ENCODE assay signal across 10 mouse cellular contexts in genomic region chr1:91415311-91415710, GRCm38 (mm10). TPM values are rescaled to one million over a fixed set of nuclear protein-coding genes. Genes with fewer than 3 reads are reported as not detected.
DNase-seq lines count a peak whose midpoint lies in the region; ATAC-seq and TF ChIP-seq lines count a peak whose summit lies in the region.
"Had no signal": no experiment of that assay in that cellular context is flagged by ENCODE, and none has a peak within 500 bp of the region (broad histone marks: within the 10 kb centered on the region; RNA-seq: fewer than 3 reads in every experiment).

No protein-coding gene starts in this region.

- H3K4me2 ChIP-seq in lung, embryonic 14.5 days, result no peak overlapping the region
- H3K4me2 ChIP-seq in forebrain, embryonic 14.5 days (ENCODE audit: low read length), result peak overlapping the region; percentile 88; the same call in 1 of the 2 replicates
- peak overlapping the region; percentile 96; the same call in 1 of the 2 replicates for H3K4me2 ChIP-seq in limb, embryonic 12.5 days
- no peak overlapping the region for H3K4me2 ChIP-seq in stomach, embryonic 16.5 days (ENCODE audit: low read depth, low read length)
- no peak overlapping the region for H3K4me2 ChIP-seq in liver, embryonic 11.5 days

- peak overlapping the region; percentile 56 for H3K9ac ChIP-seq in lung, embryonic 14.5 days
- peak overlapping the region; percentile 93; the same call in 1 of the 2 replicates for H3K9ac ChIP-seq in forebrain, embryonic 14.5 days (ENCODE audit: low read length)
- H3K9ac ChIP-seq in limb, embryonic 12.5 days (replicated peaks), result peak overlapping the region; percentile 84; the same call in 1 of the 2 replicates
- H3K9ac ChIP-seq in stomach, embryonic 16.5 days (ENCODE audit: low read length), result peak overlapping the region; percentile 68; the same call in 1 of the 2 replicates
- H3K9ac ChIP-seq in liver, embryonic 11.5 days (ENCODE audit: low read depth, low read length), result no peak overlapping the region

- H3K4me3 ChIP-seq in lung, embryonic 14.5 days (ENCODE audit: low read depth, low read length), result no peak overlapping the region
- H3K4me3 ChIP-seq in forebrain, embryonic 14.5 days (ENCODE audit: low read depth, low read length), result no peak overlapping the region
- H3K4me3 ChIP-seq in limb, embryonic 12.5 days (replicated peaks), result no peak overlapping the region
- H3K4me3 ChIP-seq in stomach, embryonic 16.5 days (replicated peaks; ENCODE audit: low read length), result no peak overlapping the region
- H3K4me3 ChIP-seq in liver, embryonic 11.5 days (ENCODE audit: low read depth, low read length), result no peak overlapping the region

- H3K27ac ChIP-seq in lung, embryonic 14.5 days (ENCODE audit: low read depth), result peak overlapping the region; percentile 85; the same call in 1 of the 2 replicates
- peak overlapping the region; percentile 97 for H3K27ac ChIP-seq in forebrain, embryonic 14.5 days (ENCODE audit: low read depth, low read length)
- H3K27ac ChIP-seq in limb, embryonic 12.5 days, result peak overlapping the region; percentile 96
- peak overlapping the region; percentile 83 for H3K27ac ChIP-seq in stomach, embryonic 16.5 days (ENCODE audit: low read length)
- H3K27ac ChIP-seq in liver, embryonic 11.5 days (ENCODE audit: low read depth, low read length), result no peak overlapping the region

- H3K36me3 ChIP-seq in lung, embryonic 14.5 days (ENCODE audit: insufficient read depth), result peaks cover 17% of the 10 kb centered on the region
- 0 out of 2 replicates have a peak, but pooled peaks cover 7% of the 10 kb centered on the region for H3K36me3 ChIP-seq in forebrain, embryonic 14.5 days (ENCODE audit: control insufficient read depth, insufficient read depth, low read length)
- H3K36me3 ChIP-seq in limb, embryonic 12.5 days, result 0 out of 2 replicates have a peak, but pooled peaks cover 8% of the 10 kb centered on the region
- H3K36me3 ChIP-seq in stomach, embryonic 16.5 days (ENCODE audit: control insufficient read depth, insufficient read depth, low read length), result no peaks in the 10 kb centered on the region
- no peaks in the 10 kb centered on the region for H3K36me3 ChIP-seq in liver, embryonic 11.5 days (ENCODE audit: control insufficient read depth, insufficient read depth, low read length)

- no peak for DNase-seq in lung, embryonic 14.5 days
- no peak for DNase-seq in lung, postnatal 14 days
- peak; percentile 60 for DNase-seq in forebrain, embryonic 14.5 days (ENCODE audit: low spot score)
- no peak for DNase-seq in ovary, postnatal 14 days (ENCODE audit: low spot score)
- DNase-seq in liver, embryonic 11.5 days (ENCODE audit: low spot score), result no peak
- DNase-seq: kidney, postnatal 25 days; lung, adult 18-20 months had no signal

- no peak for ATAC-seq in lung, embryonic 14.5 days (ENCODE audit: insufficient read depth)
- no peak for ATAC-seq in forebrain, embryonic 14.5 days
- no peak for ATAC-seq in limb, embryonic 12.5 days (ENCODE audit: insufficient number of reproducible peaks, insufficient read depth, low FRiP score, low TSS enrichment, low read depth)
- no peak for ATAC-seq in stomach, embryonic 16.5 days (ENCODE audit: insufficient read depth, low FRiP score)
- ATAC-seq in liver, embryonic 11.5 days (replicated peaks; ENCODE audit: low FRiP score), result no peak
- ATAC-seq: Patski had no signal

- WGBS in lung, embryonic 14.5 days, result 82% methylated on average over 5 of the region's 5 CpGs
- 37% methylated on average over 5 of the region's 5 CpGs for WGBS in forebrain, embryonic 14.5 days
- 71% methylated on average over 5 of the region's 5 CpGs for WGBS in limb, embryonic 12.5 days
- 78% methylated on average over 5 of the region's 5 CpGs for WGBS in stomach, embryonic 16.5 days
- 82% methylated on average over 5 of the region's 5 CpGs for WGBS in liver, embryonic 11.5 days

- TF ChIP-seq CTCF in lung, embryonic 14.5 days (IDR thresholded peaks at IDR 0.05; ENCODE audit: low read depth), result no peak

- no peaks in the 10 kb centered on the region for H3K27me3 ChIP-seq in lung, embryonic 14.5 days (ENCODE audit: insufficient read depth, low read length)
- no peaks in the 10 kb centered on the region for H3K27me3 ChIP-seq in forebrain, embryonic 14.5 days (replicated peaks; ENCODE audit: control insufficient read depth, insufficient read depth, low read length)
- H3K27me3 ChIP-seq in limb, embryonic 12.5 days, result no peaks in the 10 kb centered on the region
- no peaks in the 10 kb centered on the region for H3K27me3 ChIP-seq in stomach, embryonic 16.5 days (ENCODE audit: control insufficient read depth, insufficient read depth, low read length)
- H3K27me3 ChIP-seq in liver, embryonic 11.5 days (replicated peaks; ENCODE audit: control insufficient read depth, insufficient read depth, low read length), result no peaks in the 10 kb centered on the region
- H3K27me3 ChIP-seq: Patski had no signal

- no peaks in the 10 kb centered on the region for H3K9me3 ChIP-seq in lung, embryonic 14.5 days (ENCODE audit: low read depth, low read length)
- H3K9me3 ChIP-seq in forebrain, embryonic 14.5 days (replicated peaks; ENCODE audit: control insufficient read depth, low read length), result no peaks in the 10 kb centered on the region
- H3K9me3 ChIP-seq in limb, embryonic 12.5 days, result no peaks in the 10 kb centered on the region
- H3K9me3 ChIP-seq in stomach, embryonic 16.5 days (replicated peaks; ENCODE audit: control insufficient read depth, low read length), result no peaks in the 10 kb centered on the region
- no peaks in the 10 kb centered on the region for H3K9me3 ChIP-seq in liver, embryonic 11.5 days (ENCODE audit: control insufficient read depth, low read length)

- peaks cover 18% of the 10 kb centered on the region for H3K4me1 ChIP-seq in lung, embryonic 14.5 days (ENCODE audit: insufficient read depth)
- H3K4me1 ChIP-seq in forebrain, embryonic 14.5 days (ENCODE audit: control insufficient read depth, insufficient read depth, low read length), result peaks cover 33% of the 10 kb centered on the region
- H3K4me1 ChIP-seq in limb, embryonic 12.5 days (replicated peaks), result peaks cover 35% of the 10 kb centered on the region
- peaks cover 26% of the 10 kb centered on the region for H3K4me1 ChIP-seq in stomach, embryonic 16.5 days (ENCODE audit: control insufficient read depth, insufficient read depth, low read length)
- peaks cover 12% of the 10 kb centered on the region for H3K4me1 ChIP-seq in liver, embryonic 11.5 days (replicated peaks; ENCODE audit: control insufficient read depth, insufficient read depth, low read length)

RNA-seq across cellular contexts. Expression of gene Hes6, which starts 1.5 kb away (rescaled TPM):
- 53.7 and 56.4 TPM in 2 replicates for polyA plus RNA-seq in lung, embryonic 14.5 days (2014; fragmentation: Nextera tagmentation; extraction: Ambion mirVana)
- 217 and 240 TPM in 2 replicates for polyA plus RNA-seq in forebrain, embryonic 14.5 days (2014; fragmentation: Nextera tagmentation; extraction: Ambion mirVana)
- 121 and 127 TPM in 2 replicates for polyA plus RNA-seq in limb, embryonic 12.5 days (2016; fragmentation: Nextera tagmentation; extraction: Ambion mirVana)
- polyA plus RNA-seq in stomach, embryonic 16.5 days (2015; fragmentation: Nextera tagmentation; extraction: Ambion mirVana), result 58.6 and 67.2 TPM in 2 replicates
- 50.8 and 51.8 TPM in 2 replicates for polyA plus RNA-seq in liver, embryonic 11.5 days (2014; fragmentation: Nextera tagmentation; extraction: Ambion mirVana)

RNA-seq across cellular contexts. Expression of gene Ilkap, which starts 16.7 kb away (rescaled TPM):
- polyA plus RNA-seq in lung, embryonic 14.5 days (2014; fragmentation: Nextera tagmentation; extraction: Ambion mirVana), result 140 and 144 TPM in 2 replicates
- 151 and 162 TPM in 2 replicates for polyA plus RNA-seq in forebrain, embryonic 14.5 days (2014; fragmentation: Nextera tagmentation; extraction: Ambion mirVana)
- 178 and 186 TPM in 2 replicates for polyA plus RNA-seq in limb, embryonic 12.5 days (2016; fragmentation: Nextera tagmentation; extraction: Ambion mirVana)
- polyA plus RNA-seq in stomach, embryonic 16.5 days (2015; fragmentation: Nextera tagmentation; extraction: Ambion mirVana), result 113 and 115 TPM in 2 replicates
- polyA plus RNA-seq in liver, embryonic 11.5 days (2014; fragmentation: Nextera tagmentation; extraction: Ambion mirVana), result 159 and 168 TPM in 2 replicates

RNA-seq across cellular contexts. Expression of gene Per2, which starts 43.8 kb away (rescaled TPM):
- 6.6 and 8.3 TPM in 2 replicates for polyA plus RNA-seq in lung, embryonic 14.5 days (2014; fragmentation: Nextera tagmentation; extraction: Ambion mirVana)
- 2.6 and 4.5 TPM in 2 replicates for polyA plus RNA-seq in forebrain, embryonic 14.5 days (2014; fragmentation: Nextera tagmentation; extraction: Ambion mirVana)
- 1.9 and 2.1 TPM in 2 replicates for polyA plus RNA-seq in limb, embryonic 12.5 days (2016; fragmentation: Nextera tagmentation; extraction: Ambion mirVana)
- 7.7 and 8.9 TPM in 2 replicates for polyA plus RNA-seq in stomach, embryonic 16.5 days (2015; fragmentation: Nextera tagmentation; extraction: Ambion mirVana)
- 4.5 and 6.8 TPM in 2 replicates for polyA plus RNA-seq in liver, embryonic 11.5 days (2014; fragmentation: Nextera tagmentation; extraction: Ambion mirVana)

RNA-seq across cellular contexts. Expression of gene Erfe, which starts 49.1 kb away (rescaled TPM):
- 2.7 TPM in 2 replicates for polyA plus RNA-seq in lung, embryonic 14.5 days (2014; fragmentation: Nextera tagmentation; extraction: Ambion mirVana)
- polyA plus RNA-seq in forebrain, embryonic 14.5 days (2014; fragmentation: Nextera tagmentation; extraction: Ambion mirVana), result 0.12 and 0.27 TPM in 2 replicates
- polyA plus RNA-seq in limb, embryonic 12.5 days (2016; fragmentation: Nextera tagmentation; extraction: Ambion mirVana), result 1.5 and 1.6 TPM in 2 replicates
- 2.1 and 3.6 TPM in 2 replicates for polyA plus RNA-seq in stomach, embryonic 16.5 days (2015; fragmentation: Nextera tagmentation; extraction: Ambion mirVana)
- 3.1 and 4.1 TPM in 2 replicates for polyA plus RNA-seq in liver, embryonic 11.5 days (2014; fragmentation: Nextera tagmentation; extraction: Ambion mirVana)

Comparison
In these comparisons a context has a peak if more than half of its experiments do, and no peak if none do; other contexts are left out.
1. H3K4me2 ChIP-seq: peak in forebrain, embryonic 14.5 days (single experiment) and limb, embryonic 12.5 days (single experiment); none in lung, embryonic 14.5 days (single experiment), stomach, embryonic 16.5 days (single experiment) and liver, embryonic 11.5 days (single experiment).